Mouse (Mus musculus) cerebellum, postnatal 10 days (tissue): ENCODE results near the gene Slc25a19.
"Not testable (repeated sequence)": the region's sequence is repeated elsewhere in the genome, so short reads cannot be mapped to it uniquely, and the experiment has no call there.

Source experiments
- DNase-seq, 2 experiments: peaks; one replicate each; pipeline ENCODE4 v3.0.0; 2021; ENCODE audit warnings: mixed read lengths in 2 of 2

The Slc25a19 gene

DNA sequence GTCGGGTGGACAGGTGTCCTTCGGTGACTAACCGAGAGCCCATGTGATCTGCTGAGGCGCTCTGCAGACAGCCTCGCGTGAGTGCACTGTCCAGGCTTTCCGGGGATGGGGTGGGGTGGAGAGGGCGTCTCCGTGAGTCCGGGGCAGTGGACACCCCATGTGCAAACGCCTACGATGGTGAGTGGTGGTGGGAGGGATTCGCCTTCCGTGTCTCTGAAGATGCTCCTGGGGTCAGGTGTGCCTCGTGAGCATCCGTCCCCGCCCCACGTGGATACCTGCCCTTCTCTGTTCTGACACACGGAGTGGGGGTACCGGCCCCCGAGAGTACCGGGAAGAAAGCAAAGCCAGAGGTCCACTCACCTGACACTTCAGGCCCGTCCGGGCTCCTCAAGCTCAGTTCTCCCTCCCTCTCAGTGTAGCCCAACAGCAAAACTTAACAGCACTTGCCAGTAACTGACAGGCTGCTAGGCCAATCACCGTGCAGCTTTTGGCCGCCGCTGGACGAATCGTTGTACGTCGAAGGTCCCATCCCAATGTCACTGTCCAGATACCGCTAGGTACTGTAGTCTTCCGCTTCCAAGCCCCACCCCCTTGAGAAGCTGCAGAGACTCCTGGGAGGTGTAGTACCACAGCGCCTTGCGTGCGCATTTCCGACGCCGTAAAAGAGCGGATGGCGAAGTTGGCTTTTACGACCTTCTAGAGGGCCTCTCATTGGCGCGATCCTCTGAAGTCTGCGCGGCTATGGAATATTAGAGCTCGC is at the start of gene Slc25a19:
TSS of gene Slc25a19 (minus strand) at position 591 of the 760 bp plus-strand sequence.
- peak; percentile 99 to 100 for DNase-seq

DNA sequence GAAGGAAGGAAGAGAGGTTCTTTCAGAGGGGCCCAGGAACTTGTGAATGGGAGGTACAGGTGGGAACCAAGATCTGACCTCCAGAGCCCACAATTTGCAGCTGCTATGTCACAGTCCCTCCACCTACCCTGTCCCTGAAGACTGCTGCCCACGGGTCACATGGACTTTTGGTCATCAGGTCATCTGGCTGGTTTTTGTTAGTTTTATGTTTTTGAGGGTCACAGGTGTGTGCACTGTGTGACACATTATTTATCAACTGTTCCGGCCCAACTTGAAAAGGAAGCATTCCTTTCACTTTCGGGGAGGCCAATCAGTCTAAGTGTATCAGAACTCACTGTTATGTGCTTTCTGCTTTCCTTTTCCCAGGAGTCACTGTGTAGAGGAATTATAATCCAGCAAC is 49.4 kb upstream of the Slc25a19 start:
- DNase-seq, result no peak

DNA sequence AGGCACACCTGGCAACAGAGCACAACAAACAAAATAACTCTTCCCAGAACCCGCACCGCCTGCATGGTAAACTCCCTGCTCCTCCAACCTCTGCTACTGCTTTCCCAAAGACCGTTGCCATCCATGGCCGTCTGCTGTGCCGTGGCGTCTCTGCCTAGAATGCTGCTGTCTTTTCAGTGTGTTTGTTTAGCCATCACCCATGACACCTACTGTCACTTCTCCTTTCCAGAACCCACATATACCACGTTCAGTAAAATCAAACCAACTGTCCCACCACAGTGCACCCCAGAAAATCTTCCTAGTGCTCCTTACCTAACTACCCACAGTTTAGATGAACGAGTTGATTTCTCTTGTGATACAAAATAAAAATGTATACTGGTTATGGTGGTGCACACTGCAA is 48.6 kb upstream of the Slc25a19 start:
- DNase-seq, result no peak

DNA sequence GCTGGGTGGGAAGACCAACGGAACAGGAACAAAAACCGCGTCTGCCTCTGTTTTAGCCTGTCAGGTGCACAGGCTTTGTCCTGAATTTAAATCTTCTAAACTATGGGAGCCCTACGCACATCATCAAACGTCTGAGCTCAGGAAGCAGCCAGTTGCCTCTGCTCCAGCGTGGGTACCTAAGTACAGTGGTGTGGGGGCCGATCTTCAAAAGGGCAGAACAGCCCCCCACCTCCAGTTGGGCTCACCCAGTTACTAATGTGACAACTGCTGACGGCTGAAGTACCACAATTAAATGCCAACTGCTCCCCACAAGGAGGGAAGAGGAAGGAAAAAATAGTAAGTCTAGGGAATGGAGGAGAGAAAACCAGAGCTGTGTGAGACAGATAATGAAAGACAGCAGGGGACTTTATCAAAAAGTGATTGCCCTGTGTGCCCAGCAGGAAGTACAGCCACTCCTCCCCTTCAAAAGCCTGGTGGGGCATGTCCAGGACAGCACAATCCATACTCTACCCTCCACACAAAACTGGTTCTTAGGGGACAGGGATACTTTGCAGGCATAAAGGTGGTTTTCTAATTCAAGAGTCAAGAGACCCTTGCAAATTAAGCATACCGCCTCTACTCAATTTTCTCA is 46.3 kb upstream of the Slc25a19 start:
- peak; percentile 24 to 34 for DNase-seq

DNA sequence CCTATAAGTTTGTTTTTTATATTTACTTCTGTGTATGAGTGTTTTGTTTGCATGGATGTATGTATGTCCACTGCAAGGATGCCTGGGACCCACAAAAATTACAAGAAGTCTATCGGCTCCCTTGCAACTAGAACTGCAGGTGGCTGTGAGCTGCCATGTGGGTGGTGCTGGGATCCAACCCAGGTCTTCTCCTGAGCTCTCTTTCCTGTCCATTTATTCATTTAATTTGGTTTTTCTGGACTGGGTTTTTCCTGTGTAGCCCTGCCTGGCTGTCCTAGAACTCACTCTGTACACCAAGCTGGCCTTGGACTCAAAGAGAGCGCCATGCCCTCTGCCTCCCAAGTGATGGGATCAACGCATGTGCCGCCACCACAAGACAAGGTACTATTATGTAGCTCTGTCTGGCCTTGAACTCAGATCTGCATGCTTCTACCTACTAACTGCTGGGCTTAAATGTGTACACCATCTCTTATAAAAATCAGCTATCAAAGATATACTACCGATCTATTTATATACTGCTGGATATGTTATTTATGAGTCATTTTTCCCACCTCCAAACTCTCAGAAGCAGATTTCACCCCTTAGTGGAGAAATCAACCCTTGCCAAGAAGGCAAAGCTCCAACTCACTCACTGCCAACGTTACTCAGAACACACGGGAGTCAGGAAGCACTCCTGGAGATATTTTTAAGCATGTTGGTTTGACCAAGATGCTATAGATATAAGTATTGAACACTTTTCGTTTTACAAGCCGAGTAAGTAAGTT is 45.6 kb upstream of the Slc25a19 start:
- peak; percentile 82 to 84 for DNase-seq

DNA sequence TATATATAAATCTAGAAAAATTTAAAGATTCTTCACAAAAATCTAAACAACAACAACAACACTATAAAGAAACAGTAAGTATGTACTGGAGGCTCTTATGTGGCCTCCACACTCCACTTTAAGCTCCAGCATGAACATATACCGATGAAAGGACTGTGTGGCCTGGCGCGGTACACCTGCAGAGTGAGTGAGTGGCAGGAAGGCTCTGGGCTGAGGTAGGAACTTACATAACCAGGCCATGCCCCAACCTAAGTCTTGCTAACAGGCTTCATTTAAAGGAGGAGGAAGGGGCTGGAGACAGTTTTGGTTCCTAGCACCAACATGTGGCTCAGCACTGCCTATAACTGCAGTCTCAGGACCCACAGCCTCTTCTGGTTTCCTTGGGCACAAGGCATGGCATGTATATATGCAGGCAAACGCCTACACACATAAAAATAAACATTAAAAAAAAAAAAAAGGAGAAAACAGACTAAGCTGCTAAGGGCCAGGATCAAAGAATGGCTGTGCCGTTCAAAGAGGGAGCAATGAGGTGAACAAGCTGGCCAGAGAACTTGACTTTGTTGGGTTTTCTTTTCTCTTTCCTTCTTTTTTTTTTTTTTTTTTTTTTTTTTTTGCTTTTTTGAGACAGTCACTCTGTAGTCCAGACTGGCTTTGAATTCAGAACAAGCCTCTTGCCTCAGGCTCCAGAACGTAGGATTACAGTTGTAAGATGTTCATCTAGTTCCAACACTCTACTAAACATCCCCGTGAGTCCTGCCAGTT is 44.3 kb upstream of the Slc25a19 start:
- DNase-seq, result no peak

DNA sequence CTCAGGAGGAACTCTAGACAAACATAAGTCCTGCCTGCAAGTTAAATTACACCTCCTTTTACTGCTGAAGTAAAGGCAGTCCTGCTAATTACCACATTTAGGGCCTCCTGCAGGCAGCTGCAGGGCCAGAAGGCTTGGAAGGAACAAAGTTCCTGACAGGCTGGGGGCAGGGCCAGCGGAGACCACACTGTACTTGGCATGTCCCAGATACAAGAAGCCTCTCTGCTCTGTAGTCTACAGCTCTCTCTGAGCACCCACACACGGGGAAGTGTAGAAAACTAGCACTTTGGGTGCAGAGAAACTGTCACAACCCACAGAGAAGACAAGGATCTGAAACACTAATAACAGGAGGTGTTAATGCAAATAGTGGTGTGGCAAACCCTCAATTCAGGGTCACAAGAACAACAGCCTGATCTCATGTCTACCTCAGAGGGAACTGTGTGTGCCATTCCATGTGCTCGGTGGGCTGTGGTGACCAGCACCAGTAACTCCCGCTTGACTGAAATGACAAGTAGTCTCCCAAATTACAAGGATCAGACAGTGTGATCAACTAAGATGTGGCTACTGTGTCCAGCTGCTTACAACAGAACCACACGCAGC is 42.5 kb upstream of the Slc25a19 start:
- DNase-seq, result peak; percentile 40 to 56

DNA sequence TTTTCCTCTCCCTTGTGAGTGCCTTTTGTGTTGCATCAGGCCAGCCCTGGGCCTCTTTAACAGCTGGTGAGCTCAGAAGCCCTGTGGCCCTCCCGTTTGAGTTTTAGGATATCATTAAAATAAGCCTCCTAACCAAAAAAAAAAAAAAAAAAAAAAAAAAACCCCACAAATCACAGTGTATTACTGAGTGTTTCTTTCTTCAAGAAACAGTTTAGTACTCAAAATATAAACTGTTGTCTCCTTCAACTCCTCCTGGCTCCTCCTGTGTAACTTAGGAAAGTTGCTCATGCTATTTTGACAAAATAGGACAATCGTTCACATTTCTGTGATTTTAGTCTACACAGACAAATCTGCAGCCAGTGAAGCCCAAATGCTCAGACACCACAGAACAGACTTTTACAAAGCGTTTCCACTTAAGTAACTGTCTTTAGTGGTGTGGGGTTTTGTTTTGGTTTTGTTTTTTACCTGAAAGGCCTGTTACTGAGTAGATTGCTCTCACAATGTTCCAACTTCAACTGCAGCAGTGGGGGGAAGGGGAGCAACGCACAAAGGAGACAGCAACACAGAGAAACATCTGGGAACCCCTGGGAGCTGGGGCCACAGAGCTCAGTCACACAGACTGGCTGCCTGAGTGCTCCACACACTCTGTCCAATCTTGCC is 35.7 kb upstream of the Slc25a19 start:
- no peak for DNase-seq

DNA sequence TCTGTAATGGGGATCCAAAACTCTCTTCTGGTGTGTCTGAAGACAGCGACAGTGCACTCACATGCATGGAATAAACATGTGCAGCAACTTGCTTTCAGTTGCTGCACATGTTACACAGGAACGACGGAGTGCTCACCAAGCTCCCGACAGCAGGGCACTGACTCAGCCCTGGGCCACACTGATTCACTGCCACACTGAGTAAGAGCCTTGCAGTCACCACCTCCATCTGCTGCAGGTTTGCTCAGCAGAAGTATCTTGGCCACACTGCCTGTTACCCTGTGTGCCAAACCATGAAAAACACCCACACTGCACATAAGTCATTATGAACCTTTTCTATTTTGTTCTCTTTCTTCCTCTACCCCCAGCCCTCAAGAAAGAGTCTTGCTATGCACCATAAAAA is 32.3 kb upstream of the Slc25a19 start:
- DNase-seq, result peak in 1 of 2 experiments; percentile 27

DNA sequence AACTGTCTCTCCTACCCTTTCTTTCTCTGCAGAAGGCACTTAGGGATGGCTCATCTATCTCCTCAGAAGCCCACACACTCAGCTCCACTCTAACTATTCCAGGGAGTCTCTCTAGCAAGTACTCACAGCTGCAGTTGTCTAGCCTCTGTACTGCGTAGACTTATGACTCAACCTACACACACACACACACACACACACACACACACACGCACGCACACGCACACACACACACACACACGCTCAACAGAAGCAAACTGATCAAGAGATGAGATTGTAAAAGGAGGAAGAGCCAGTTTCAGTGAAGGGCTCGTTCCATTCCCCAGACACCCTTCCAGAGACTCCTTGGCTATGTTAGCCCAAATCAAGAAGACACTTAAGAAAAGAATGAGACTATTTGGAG is 30.4 kb upstream of the Slc25a19 start:
- no peak for DNase-seq

DNA sequence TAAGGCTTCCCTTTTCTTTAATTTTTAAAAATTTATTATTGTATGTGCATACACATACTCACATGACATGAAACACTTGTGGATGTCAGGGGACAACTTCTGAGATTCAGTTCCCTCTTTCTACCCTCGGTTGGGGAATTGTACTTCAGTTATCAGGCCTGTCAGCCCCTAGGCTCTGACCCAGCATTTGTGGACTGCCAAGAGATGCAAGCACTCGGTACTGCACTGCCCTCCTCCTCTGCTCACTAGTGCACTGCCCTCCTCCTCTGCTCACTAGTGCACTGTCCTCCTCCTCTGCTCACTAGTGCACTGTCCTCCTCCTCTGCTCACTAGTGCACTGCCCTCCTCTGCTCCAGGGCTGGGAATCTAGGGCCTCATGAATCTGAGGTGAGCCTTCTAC is 26.0 kb upstream of the Slc25a19 start:
- no peak for DNase-seq

DNA sequence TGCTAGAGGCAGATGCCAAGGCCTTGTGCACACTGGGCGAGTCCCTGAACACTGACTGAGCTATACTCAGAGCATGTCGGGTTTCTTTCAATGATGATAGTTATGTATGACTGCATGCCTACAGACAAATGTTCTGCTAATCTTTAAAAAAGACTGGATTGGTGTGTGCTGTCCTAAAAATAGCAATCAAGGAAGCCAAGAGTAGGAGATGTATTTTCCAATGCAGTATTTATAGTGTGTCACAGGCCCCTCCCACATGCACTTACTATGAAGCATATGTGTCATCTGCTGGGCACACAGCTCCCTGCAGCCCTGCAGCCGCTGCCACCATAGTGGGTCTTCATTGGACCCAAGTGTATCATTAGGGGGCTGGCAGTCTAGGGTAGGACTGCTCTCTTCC is 25.1 kb upstream of the Slc25a19 start:
- no peak for DNase-seq

DNA sequence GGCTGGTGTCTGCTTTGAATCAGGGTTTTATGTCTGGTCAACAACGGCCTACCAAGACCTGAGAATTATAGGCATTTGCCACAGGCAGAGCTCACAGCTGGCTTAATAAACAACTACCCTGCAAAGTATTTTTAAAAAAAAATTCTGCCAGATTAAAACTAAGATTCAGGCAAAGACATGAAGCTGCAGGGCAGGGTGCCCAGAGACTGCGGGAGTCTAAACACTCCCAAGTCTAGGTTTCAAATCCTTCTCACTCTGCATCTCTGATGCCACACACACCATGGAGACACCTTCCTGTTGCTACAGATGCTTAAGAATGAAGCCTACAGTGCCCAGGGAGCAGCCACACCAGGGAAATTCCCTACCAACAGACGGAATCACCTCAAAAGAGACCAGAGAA is 23.6 kb upstream of the Slc25a19 start:
- no peak for DNase-seq

DNA sequence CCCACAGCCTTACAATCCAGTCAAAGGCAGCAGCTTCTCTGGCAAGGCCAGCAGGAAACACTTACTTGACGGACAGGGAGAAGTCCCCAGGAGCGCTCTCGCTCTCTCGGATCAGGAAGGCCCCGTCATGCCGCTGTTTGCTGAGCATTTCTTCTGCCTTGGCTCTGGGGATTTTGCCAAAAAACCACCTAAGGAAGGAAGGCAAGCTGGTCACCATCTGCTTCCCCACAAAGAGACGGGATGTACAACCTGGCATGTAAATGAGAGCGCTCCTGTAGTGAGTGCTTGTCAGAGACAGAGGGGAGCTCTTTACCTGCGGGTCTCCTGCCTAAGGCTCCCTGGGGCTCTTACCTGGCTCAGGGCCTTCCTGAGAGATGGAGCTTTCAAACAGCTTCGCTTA is 21.6 kb upstream of the Slc25a19 start:
- DNase-seq, result peak; percentile 88 to 92

DNA sequence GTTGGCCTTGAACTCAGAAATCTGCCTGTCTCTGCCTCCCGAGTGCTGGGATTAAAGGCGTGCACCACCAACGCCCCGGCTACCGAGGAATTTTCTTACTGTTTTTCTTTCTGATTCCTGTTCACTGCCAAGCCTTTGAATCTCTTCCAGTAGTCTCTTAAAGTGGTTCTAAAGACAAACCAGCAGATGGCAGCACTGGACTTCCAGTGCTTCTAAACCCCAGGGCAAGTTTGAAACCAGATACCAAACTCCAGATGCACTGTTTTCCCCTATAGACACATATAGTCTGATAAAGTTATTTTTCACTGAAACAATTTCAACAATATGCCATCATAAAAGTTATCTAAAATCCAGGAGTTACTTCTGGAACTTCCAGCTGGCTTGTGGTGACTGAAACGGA is 19.4 kb upstream of the Slc25a19 start:
- peak; percentile 80 to 86 for DNase-seq

DNA sequence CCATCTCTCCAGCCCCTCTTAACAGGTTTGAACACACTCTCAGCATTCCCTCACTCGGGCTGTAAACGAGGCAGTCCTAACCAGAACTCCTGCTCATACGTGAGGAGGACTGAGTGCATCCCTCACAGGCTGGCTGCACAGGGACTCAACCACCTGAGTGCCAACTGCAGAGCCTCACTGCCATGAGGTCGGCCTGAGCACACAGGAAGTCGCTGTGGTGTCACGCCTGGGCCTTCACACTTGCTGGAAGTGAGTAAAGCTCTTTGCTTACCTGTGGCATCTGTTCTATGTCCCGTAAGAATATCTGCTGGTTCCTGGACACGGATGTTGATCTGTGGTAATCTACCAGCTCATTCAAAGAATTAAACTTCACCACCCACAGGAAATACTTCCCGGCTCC is 18.3 kb upstream of the Slc25a19 start:
- DNase-seq, result no peak

DNA sequence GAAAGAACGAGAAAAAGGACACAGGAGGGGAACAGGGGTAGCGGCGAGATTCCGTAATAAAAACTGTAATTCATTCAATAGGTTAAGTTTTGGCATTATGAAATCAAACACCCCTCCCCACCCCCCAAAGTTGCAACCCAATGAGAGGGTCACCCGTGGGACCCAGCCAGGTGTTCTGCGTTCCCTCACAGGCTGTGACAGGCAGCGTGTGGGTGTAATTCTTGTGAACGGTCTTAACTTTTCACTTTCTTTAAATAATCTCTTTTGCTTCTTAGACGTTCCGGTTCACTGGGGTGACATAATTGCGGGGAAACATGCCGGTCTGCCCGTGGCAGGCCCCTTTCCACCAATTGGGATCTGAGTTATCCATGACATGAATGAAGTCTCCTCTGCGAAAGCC is 17.4 kb upstream of the Slc25a19 start:
- not testable (repeated sequence) for DNase-seq

DNA sequence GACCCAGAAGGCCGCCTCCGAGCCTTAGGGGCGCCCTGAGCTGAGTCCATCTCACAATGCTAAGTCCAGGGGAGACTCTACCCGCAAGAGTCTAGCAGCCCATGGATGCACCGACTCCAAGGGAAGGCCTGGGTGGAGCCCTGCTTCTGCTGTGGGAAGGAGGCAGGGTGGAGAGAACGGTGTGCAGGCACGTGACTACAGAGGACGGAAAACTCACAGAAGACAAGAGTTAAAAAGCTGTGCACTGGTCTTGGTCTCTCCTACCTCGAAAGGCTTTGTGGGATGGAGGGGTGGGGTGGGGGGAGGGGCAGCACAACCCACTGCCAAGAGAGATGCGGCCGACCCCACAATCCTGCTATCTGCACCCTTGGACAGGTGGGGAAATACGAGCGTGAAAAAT is 16.2 kb upstream of the Slc25a19 start:
- DNase-seq, result no peak

DNA sequence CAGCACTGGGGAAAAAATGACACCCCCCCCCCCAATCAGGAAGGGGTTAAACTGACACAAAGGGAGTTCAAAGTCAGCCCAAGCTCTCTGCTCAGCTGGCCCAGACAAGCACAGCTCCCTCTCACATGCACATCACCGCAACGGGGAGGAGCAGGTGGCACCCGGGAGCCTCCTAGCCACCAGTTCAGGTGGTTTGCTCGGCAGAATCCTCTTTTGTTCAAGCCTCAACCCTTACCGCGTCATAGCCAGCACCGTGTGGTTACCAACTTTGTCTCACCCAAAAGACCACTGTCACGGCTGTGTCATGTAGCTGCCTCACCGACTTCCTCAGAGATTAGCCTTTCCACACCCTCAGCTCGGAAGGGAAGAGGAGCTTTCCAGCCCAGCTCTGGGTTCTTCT is 15.2 kb upstream of the Slc25a19 start:
- no peak for DNase-seq

DNA sequence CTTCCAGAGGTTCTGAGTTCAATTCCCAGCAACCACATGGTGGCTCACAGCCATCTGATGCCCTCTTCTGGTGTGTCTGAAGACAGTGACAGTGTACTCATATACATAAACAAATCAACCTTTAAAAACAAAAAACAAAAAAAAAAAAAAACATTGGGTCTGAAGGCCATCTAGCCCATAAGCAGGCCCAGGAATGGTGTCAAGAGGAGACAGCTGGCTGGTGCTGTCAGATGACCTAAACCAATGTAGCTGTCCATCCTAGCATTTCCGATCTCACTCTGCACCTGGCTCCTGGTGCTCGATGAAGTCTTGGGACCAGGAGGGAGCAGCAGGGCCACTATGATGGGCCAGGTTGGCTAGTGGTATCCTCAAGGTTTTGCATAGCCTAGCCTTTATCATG is 14.6 kb upstream of the Slc25a19 start:
- DNase-seq, result no peak

DNA sequence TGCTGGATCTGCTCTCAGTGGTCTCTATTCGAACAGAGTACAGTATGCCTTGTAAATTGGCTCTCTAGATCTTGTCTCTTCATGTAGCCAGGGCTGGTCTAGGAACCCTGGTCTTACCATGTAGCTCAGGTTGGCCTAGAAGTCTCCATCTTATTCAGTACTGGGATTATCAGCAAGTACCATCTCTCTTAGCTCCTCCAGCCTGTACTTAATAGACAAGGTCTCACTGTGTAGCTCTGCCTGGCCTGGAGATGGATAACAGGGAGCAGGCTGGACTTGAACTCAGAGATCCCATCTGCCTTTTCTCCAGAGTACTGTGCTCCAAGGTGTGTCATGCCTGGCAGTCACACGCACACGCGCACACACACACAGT is 13.6 kb upstream of the Slc25a19 start:
- DNase-seq, result no peak

DNA sequence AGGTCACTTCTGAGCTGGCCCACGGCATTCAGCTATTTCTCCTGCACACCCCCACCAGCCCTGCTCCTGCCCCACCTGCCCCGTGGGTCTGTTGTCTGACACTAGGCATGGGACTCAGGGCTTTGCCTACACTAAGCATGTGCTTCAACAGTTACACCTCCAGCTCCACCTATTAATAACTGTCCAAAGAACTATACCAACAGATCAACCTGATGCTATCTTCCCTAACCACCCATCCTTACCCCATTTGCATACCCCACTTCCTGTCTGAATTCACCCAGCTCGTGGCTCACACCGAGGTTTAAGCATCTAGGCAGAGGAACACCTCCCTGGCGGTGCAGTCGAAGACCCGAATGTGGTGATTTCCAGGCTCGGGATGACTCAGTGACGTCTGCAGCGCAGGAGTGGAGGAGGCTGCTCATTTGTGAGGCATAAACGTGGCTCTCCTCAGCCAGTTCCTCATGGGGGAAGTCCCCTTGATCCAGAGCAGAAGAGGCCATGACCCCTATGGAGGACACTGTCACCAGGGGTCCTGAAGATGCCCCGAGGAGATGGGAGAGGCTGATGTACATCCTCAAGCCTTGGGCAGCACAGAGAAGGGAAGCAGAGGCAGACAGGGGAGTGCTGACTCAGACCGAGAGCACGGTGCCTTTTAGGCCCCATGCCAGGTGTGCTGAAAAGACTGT is 13.0 kb upstream of the Slc25a19 start:
- no peak for DNase-seq
